Mouse (Mus musculus): ENCODE measurements at regions not wholly inside any gene's neighbourhood (a gene's known extent, or its start where the extent isn't known, plus 50 kb on each side); places are given as distances from the start of the nearest gene placed in this dataset.
A peak's percentile ranks its signal among the peaks of the same experiment; 100 is the strongest.

DNA sequence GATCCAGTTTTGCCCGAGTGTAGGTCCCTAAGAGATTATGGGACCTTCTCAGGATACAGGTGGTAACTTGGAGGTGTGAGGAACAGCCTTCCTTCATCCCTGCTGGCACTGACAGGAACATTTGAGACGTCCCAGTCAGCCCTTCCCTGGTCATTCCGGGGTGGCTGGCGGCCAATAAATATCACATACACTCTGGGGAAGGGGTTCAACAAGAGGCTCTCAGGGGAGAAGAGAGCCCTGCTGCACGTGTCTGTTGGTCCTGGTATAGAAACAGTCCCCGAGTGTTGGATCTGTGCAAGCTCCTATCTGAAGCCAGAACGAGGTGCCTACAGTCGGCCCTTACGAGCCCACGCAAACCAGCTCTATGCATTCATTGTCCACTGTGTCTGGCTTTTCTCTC lies 94.1 kb upstream of the Lemd2 start:
- Histone ChIP-seq H3K4me1 (ENCODE audit: insufficient read depth, low read length) (no peaks in the 10 kb centered on the region), H3K4me2 (ENCODE audit: low read depth, low read length, poor library complexity, severe bottlenecking) (no peak overlapping the region), H3K9me3 (ENCODE audit: low read length) (0 out of 2 replicates have a peak, but pooled peaks cover 3% of the 10 kb centered on the region), H3K9ac (replicated peaks; ENCODE audit: low read length, poor library complexity, severe bottlenecking) (no peak overlapping the region), H3K27me3 (ENCODE audit: insufficient read depth, low read length) (no peaks in the 10 kb centered on the region), H3K27ac (ENCODE audit: low read depth, low read length) (no peak overlapping the region), H3K4me3 (ENCODE audit: low read depth, low read length) (no peak overlapping the region), H3K36me3 (ENCODE audit: insufficient read depth, low read length) (no peaks in the 10 kb centered on the region)
- WGBS = 83% methylated on average over 10 of the region's 10 CpGs
- no peak for TF ChIP-seq CTCF (IDR thresholded peaks at IDR 0.05)
- no peak for ATAC-seq (ENCODE audit: low FRiP score)
- DNase-seq (ENCODE audit: low spot score) = no peak

GRCm38 (mm10) chr17:27296156-27296555 lies 91.9 kb upstream of the Lemd2 start:
- Histone ChIP-seq H3K9ac (replicated peaks; ENCODE audit: low read length, poor library complexity, severe bottlenecking) (no peak overlapping the region), H3K27me3 (ENCODE audit: insufficient read depth, low read length) (no peaks in the 10 kb centered on the region), H3K27ac (ENCODE audit: low read depth, low read length) (no peak overlapping the region), H3K4me3 (ENCODE audit: low read depth, low read length) (no peak overlapping the region), H3K4me1 (ENCODE audit: insufficient read depth, low read length) (no peaks in the 10 kb centered on the region), H3K36me3 (ENCODE audit: insufficient read depth, low read length) (no peaks in the 10 kb centered on the region), H3K4me2 (ENCODE audit: low read depth, low read length, poor library complexity, severe bottlenecking) (no peak overlapping the region), H3K9me3 (ENCODE audit: low read length) (0 out of 2 replicates have a peak, but pooled peaks cover 3% of the 10 kb centered on the region)
- TF ChIP-seq CTCF (IDR thresholded peaks at IDR 0.05) = no peak
- DNase-seq (ENCODE audit: low spot score) (no peak), ATAC-seq (ENCODE audit: low FRiP score) (no peak)
- 88% methylated on average over 5 of the region's 5 CpGs for WGBS

GRCm38 (mm10) chr17:27294208-27294604 lies 89.9 kb upstream of the Lemd2 start:
- H3K36me3 ChIP-seq (ENCODE audit: insufficient read depth, low read length) = no peaks in the 10 kb centered on the region
- H3K4me1 ChIP-seq (ENCODE audit: insufficient read depth, low read length) = no peaks in the 10 kb centered on the region
- H3K4me3 ChIP-seq (ENCODE audit: low read depth, low read length) = no peak overlapping the region
- TF ChIP-seq CTCF (IDR thresholded peaks at IDR 0.05) = no peak
- 0 out of 2 replicates have a peak, but pooled peaks cover 3% of the 10 kb centered on the region for H3K9me3 ChIP-seq (ENCODE audit: low read length)
- no peak for ATAC-seq (ENCODE audit: low FRiP score)
- H3K27ac ChIP-seq (ENCODE audit: low read depth, low read length) = no peak overlapping the region
- WGBS = 59% methylated on average over 5 of the region's 5 CpGs
- no peak overlapping the region for H3K4me2 ChIP-seq (ENCODE audit: low read depth, low read length, poor library complexity, severe bottlenecking)
- H3K9ac ChIP-seq (replicated peaks; ENCODE audit: low read length, poor library complexity, severe bottlenecking) = no peak overlapping the region
- DNase-seq (ENCODE audit: low spot score) = peak; percentile 19
- H3K27me3 ChIP-seq (ENCODE audit: insufficient read depth, low read length) = no peaks in the 10 kb centered on the region

DNA sequence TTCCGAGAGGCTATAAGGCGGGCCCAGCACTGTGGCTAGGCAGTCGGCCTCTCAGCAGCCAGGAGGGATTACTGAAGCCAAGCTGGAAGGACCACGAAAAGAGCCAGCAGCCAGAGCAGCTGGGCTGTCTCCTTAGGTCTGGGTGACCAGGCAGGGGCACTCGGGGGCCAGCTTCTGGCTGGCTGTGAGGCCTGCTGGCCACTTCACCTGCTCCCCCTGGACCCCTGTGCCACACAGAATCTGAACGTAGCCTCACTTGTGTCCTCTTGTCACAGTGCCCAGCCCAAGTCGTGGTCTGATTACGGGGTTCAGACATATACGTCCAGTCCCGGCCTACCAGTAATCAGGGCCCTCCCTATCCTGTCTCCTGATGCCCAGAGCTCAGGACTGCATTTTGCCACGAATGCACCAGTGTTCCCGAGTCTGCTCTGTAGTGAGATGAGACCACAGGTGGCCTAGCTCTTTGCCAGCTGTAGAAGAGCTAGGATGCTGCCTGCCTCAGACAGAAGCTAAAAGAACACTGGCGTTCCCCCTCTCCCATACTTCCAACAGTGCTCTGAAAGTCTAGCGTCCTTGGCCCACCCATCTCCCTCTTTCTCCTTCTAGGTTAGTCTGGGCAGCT lies 89.4 kb upstream of the Lemd2 start:
- DNase-seq (ENCODE audit: low spot score) = peak; percentile 14
- H3K9ac ChIP-seq (replicated peaks; ENCODE audit: low read length, poor library complexity, severe bottlenecking) = no peak overlapping the region
- no peak for ATAC-seq (ENCODE audit: low FRiP score)
- TF ChIP-seq CTCF (IDR thresholded peaks at IDR 0.05) = no peak
- H3K36me3 ChIP-seq (ENCODE audit: insufficient read depth, low read length) = no peaks in the 10 kb centered on the region
- H3K4me3 ChIP-seq (ENCODE audit: low read depth, low read length) = no peak overlapping the region
- no peaks in the 10 kb centered on the region for H3K27me3 ChIP-seq (ENCODE audit: insufficient read depth, low read length)
- H3K27ac ChIP-seq (ENCODE audit: low read depth, low read length) = no peak overlapping the region
- H3K9me3 ChIP-seq (ENCODE audit: low read length) = 0 out of 2 replicates have a peak, but pooled peaks cover 3% of the 10 kb centered on the region
- H3K4me2 ChIP-seq (ENCODE audit: low read depth, low read length, poor library complexity, severe bottlenecking) = no peak overlapping the region
- H3K4me1 ChIP-seq (ENCODE audit: insufficient read depth, low read length) = no peaks in the 10 kb centered on the region
- 75% methylated on average over 14 of the region's 14 CpGs for WGBS

DNA sequence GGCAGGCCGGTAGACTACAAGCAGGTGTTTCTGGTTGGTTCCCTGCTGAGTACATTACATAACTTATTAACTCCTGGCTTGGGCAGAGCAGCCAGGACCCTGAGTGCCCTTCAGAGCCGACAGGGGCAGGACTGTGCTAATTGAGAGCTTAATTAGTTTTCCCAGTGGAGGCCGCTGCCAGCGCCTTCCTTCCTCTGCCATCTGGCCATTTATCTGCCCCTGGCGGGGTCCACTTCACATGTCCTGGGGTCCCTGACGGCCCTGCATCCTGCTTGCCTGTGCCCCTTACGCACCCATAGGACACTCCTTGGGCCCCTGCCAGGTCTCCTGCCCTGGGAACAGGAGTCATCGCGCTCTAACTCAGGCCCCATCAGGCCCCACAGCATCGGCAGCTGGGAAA lies 87.4 kb upstream of the Lemd2 start:
- Histone ChIP-seq H3K9me3 (ENCODE audit: low read length) (0 out of 2 replicates have a peak, but pooled peaks cover 2% of the 10 kb centered on the region), H3K36me3 (ENCODE audit: insufficient read depth, low read length) (no peaks in the 10 kb centered on the region), H3K9ac (replicated peaks; ENCODE audit: low read length, poor library complexity, severe bottlenecking) (no peak overlapping the region), H3K4me1 (ENCODE audit: insufficient read depth, low read length) (no peaks in the 10 kb centered on the region), H3K4me2 (ENCODE audit: low read depth, low read length, poor library complexity, severe bottlenecking) (no peak overlapping the region), H3K27ac (ENCODE audit: low read depth, low read length) (no peak overlapping the region), H3K27me3 (ENCODE audit: insufficient read depth, low read length) (no peaks in the 10 kb centered on the region), H3K4me3 (ENCODE audit: low read depth, low read length) (no peak overlapping the region)
- DNase-seq (ENCODE audit: low spot score) = peak; percentile 34
- 85% methylated on average over 10 of the region's 10 CpGs for whole genome bisulfite sequencing
- no peak for ATAC-seq (ENCODE audit: low FRiP score)
- no peak for TF ChIP-seq CTCF (IDR thresholded peaks at IDR 0.05)

DNA sequence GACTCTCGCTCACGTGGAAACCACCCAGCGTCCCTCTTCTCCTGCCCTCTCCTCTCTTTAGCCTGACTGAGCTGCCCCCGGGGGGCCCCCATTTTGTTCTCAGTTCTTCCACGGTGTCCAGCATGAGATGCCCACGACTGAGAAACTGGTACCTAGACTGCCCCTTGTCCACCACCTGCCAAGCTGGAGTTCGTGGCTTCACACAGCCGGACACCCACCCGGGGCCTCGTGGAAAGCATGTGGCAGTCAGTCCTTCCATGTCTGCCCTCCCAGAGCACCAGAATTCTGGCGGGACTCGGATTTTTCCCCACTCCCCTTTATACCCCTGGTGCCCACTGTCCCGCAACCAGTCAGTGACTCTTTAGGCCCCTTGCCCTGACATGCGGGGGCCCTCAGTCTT lies 86.9 kb upstream of the Lemd2 start:
- WGBS = 94% methylated on average over 14 of the region's 14 CpGs
- TF ChIP-seq CTCF (IDR thresholded peaks at IDR 0.05) = no peak
- DNase-seq (ENCODE audit: low spot score) = no peak

More for the DNA sequence above, 86.9 kb upstream of the Lemd2 start:
- Histone ChIP-seq H3K36me3 (ENCODE audit: insufficient read depth, low read length) (no peaks in the 10 kb centered on the region), H3K4me3 (ENCODE audit: low read depth, low read length) (no peak overlapping the region), H3K9ac (replicated peaks; ENCODE audit: low read length, poor library complexity, severe bottlenecking) (no peak overlapping the region), H3K4me1 (ENCODE audit: insufficient read depth, low read length) (no peaks in the 10 kb centered on the region), H3K27ac (ENCODE audit: low read depth, low read length) (no peak overlapping the region), H3K9me3 (ENCODE audit: low read length) (no peaks in the 10 kb centered on the region), H3K27me3 (ENCODE audit: insufficient read depth, low read length) (no peaks in the 10 kb centered on the region), H3K4me2 (ENCODE audit: low read depth, low read length, poor library complexity, severe bottlenecking) (no peak overlapping the region)
- no peak for ATAC-seq (ENCODE audit: low FRiP score)

All from midbrain, postnatal 0 days (tissue).